Mouse (Mus musculus) monocyte, adult 2 months (primary cell): ENCODE measurements around the gene Hmgb1.
A peak's percentile ranks its signal among the peaks of the same experiment; 100 is the strongest.

ENCODE experiments used
- DNase-seq, 2 experiments: peaks; one replicate each; pipeline ENCODE4 v3.0.0; 2022; ENCODE audit warnings: low spot score in 2 of 2, low read depth in 1 of 2

Hmgb1 gene

GRCm38 (mm10) chr5:149108178-149108577, 76.1 kb downstream of the Hmgb1 start:
- no peak for DNase-seq

- no peak for DNase-seq
Observed at GRCm38 (mm10) chr5:149107566-149107965, 76.7 kb downstream of the Hmgb1 start.

GRCm38 (mm10) chr5:149104096-149104725, 80.1 kb downstream of the Hmgb1 start:
- no peak for DNase-seq

- no peak for DNase-seq
Observed at GRCm38 (mm10) chr5:149101869-149102268, 82.4 kb downstream of the Hmgb1 start.

GRCm38 (mm10) chr5:149100091-149100490, 84.2 kb downstream of the Hmgb1 start:
- no peak for DNase-seq

GRCm38 (mm10) chr5:149099009-149099408, 85.3 kb downstream of the Hmgb1 start:
- no peak for DNase-seq

- no peak for DNase-seq
Observed at GRCm38 (mm10) chr5:149097841-149098240, 86.4 kb downstream of the Hmgb1 start.

GRCm38 (mm10) chr5:149096284-149096683, 88.0 kb downstream of the Hmgb1 start:
- DNase-seq = no peak

- no peak for DNase-seq
Observed at GRCm38 (mm10) chr5:149092926-149093325, 91.4 kb downstream of the Hmgb1 start.

- no peak for DNase-seq
Observed at GRCm38 (mm10) chr5:149092526-149092925, 91.8 kb downstream of the Hmgb1 start.

GRCm38 (mm10) chr5:149091256-149091655, 93.0 kb downstream of the Hmgb1 start:
- no peak for DNase-seq

- DNase-seq = no peak
Observed at GRCm38 (mm10) chr5:149089860-149090259, 94.4 kb downstream of the Hmgb1 start.

GRCm38 (mm10) chr5:149089456-149089855, 94.8 kb downstream of the Hmgb1 start:
- DNase-seq = no peak

GRCm38 (mm10) chr5:149088891-149089290, 95.4 kb downstream of the Hmgb1 start:
- DNase-seq = peak; percentile 41 to 63

GRCm38 (mm10) chr5:149088149-149088548, 96.1 kb downstream of the Hmgb1 start:
- DNase-seq = no peak

- DNase-seq = no peak
Observed at GRCm38 (mm10) chr5:149086382-149087244, 97.7 kb downstream of the Hmgb1 start.

- DNase-seq = no peak
Observed at GRCm38 (mm10) chr5:149080466-149080865, 103.8 kb downstream of the Hmgb1 start.

GRCm38 (mm10) chr5:149079758-149080150, 104.5 kb downstream of the Hmgb1 start:
- no peak for DNase-seq

- DNase-seq = no peak
Observed at GRCm38 (mm10) chr5:149079018-149079757, 105.1 kb downstream of the Hmgb1 start.

GRCm38 (mm10) chr5:149077136-149077535, 107.2 kb downstream of the Hmgb1 start:
- DNase-seq = no peak

- no peak for DNase-seq
Observed at GRCm38 (mm10) chr5:149071546-149071945, 112.7 kb downstream of the Hmgb1 start.

- DNase-seq = no peak
Observed at GRCm38 (mm10) chr5:149068745-149069144, 115.5 kb downstream of the Hmgb1 start.
